Mouse (Mus musculus): ENCODE measurements around the gene Pgk1.

Pgk1 gene

DNA sequence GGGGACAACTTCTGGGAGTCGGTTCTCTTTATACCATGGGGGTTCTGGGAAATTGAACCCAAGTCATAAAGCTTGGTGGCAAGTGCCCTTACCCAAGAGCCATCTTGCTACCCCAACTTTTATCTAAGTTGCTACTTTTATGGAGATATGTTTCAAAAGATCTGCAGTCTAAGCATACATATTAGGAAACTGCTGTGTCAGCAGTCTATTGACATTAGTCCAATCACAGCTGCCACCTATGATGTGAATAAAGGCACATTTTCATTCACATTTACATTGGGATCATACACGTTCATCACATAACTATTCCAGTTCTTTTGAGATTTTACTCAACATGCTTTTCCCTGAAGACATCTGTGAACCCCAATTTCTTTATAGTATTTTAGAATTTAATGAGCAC is 22.2 kb downstream of the Pgk1 start:
- intact Hi-C loops (cut with DNase I): no loop called here

DNA sequence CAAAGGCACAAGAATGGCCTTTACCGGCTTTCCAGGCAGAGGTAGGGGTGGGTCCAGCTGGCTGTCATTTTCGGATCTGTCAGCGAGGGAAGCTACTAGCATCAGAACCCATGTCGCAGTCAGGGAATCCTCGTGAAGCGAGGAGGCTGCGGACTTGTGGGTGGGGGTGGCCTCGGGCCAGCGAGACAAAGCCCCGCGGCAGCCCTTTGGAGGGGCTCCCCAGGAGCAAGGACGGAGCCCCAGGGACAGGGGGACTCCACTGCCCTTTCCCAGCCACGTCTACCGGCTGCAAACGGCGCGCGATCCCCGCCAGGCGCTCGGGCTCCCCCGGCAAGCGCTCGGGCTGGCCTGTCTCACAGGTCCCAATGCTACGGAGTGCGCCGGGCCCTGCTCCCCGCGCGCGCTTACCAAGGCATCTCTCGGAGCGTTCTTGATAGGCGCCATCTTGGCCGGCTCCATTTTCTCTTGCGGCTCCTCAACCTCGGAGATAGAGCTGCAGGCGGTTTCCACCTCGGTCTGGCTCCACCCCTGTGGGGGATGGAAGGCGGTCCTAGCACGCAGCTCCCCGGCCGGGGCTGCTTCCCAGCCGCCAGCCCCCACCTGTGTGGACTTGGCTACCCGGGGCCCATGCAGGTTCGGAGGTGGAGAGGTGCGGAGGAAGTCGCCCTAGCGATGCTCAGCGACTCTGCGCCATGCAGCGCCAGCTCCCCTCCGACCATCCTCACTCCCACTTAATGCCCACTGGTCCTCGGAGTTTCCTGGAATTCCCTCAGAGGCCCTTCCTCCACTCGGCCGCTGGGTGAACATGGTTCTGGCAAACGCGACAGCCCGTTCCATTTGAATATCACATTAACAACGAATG is 32.5 kb downstream of the Pgk1 start:
- intact Hi-C loops (cut with DNase I): no loop called here

DNA sequence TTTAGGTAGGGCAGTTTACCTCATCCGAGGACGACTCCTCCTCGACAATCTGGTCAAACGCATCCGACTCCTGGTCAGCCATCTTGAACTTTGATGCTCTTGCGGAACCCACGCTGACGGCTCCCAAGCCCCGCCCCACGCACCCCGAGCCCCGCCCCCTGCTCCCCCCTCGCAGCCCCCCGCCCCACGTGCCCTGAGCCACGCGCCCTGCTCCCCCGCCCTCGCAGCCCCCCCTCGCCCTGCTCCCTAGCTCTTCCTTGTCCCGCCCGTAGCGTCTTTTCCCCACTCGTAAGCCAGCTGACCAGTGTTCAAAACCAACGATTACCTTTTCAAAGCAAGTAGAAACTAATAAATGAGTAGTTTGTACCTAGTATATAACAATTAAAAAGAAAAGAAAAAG is 34.2 kb downstream of the Pgk1 start, which contains the start of gene Taf9b:
TSS of gene Taf9b (minus strand) at position 101 of the 400 bp plus-strand sequence.
- intact Hi-C loops (cut with DNase I): no loop called here
